Mouse (Mus musculus): ENCODE data around the gene Tbc1d22a. TPM values are rescaled to one million over a fixed set of nuclear protein-coding genes. Genes with fewer than 3 reads are reported as not detected.

Gene Tbc1d22a
- polyA plus RNA-seq, 1 experiment, result 12.8 TPM

DNA sequence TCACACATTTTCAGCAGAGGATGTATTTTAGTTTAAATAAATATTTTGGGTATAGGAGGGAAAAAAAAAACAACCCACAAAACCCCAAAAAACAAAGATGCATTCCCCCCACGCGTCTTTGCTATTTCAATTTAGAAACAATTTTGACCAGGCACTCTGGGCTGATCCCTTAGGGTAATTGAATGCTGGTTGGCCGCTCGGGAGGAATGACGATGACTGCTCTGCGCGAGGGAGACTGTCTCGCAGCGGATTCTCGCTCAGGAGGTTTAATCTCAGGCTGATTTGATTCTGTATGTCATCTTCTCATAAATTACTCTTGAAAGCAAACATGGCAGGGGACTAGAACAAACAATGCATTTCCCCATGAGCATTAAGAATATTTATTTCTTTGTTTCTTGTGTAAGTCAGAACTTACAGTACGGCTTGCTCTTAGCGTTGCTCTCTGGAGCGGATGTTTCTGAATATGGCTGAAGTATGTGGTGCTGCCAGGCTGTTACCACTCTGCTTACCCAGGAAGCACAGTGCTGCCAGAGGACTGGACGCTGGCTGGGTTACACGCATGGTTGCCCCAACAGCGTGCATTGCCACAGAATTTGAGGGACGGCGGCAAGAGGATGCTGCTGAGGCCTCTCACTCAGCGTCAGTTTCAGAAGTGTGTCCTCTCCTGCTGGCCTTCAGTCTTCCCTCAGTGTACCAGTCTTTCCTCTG is 106.7 kb downstream of the Tbc1d22a start:
- Histone ChIP-seq H3K4me3 (ENCODE audit: insufficient read depth, low read length) (no peak overlapping the region), H3K27ac (ENCODE audit: insufficient read depth, low read length) (no peak overlapping the region), H3K4me1 (ENCODE audit: control insufficient read depth, insufficient read depth, low read length) (no peaks in the 10 kb centered on the region)
- TF ChIP-seq POLR2A (IDR thresholded peaks at IDR 0.05; ENCODE audit: low read depth, low read length), result no peak
- no peak for TF ChIP-seq CTCF (IDR thresholded peaks at IDR 0.05; ENCODE audit: borderline replicate concordance, insufficient read depth, low read length)

DNA sequence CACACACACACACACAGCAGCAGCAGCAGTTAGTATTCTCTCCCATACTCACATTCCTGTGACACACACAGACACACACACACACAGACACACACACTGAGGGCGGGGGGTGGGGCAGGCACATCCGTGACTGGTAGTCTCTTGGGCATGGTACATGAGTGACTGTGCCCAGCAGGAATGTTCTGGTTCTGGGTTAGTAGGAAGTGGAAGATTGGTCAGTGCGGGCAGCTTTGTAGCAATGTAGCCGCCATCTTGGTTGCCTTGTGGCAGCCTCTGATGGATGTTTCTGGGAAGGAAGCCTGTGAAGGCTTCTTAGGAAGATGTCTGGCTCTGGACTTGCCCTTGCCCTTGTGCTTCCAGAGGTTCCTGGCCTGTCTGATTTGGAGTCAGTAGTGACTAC is 112.1 kb downstream of the Tbc1d22a start:
- H3K4me3 ChIP-seq (ENCODE audit: insufficient read depth, low read length), result no peak overlapping the region
- TF ChIP-seq CTCF (IDR thresholded peaks at IDR 0.05; ENCODE audit: borderline replicate concordance, insufficient read depth, low read length), result no peak
- no peak for TF ChIP-seq POLR2A (IDR thresholded peaks at IDR 0.05; ENCODE audit: low read depth, low read length)
- no peak overlapping the region for H3K27ac ChIP-seq (ENCODE audit: insufficient read depth, low read length)
- no peaks in the 10 kb centered on the region for H3K4me1 ChIP-seq (ENCODE audit: control insufficient read depth, insufficient read depth, low read length)

GRCm38 (mm10) chr15:86329911-86330310 is 115.7 kb downstream of the Tbc1d22a start:
- Histone ChIP-seq H3K4me3 (ENCODE audit: insufficient read depth, low read length) (no peak overlapping the region), H3K4me1 (ENCODE audit: control insufficient read depth, insufficient read depth, low read length) (no peaks in the 10 kb centered on the region), H3K27ac (ENCODE audit: insufficient read depth, low read length) (no peak overlapping the region)
- TF ChIP-seq CTCF (IDR thresholded peaks at IDR 0.05; ENCODE audit: borderline replicate concordance, insufficient read depth, low read length) (no peak), POLR2A (IDR thresholded peaks at IDR 0.05; ENCODE audit: low read depth, low read length) (no peak)

DNA sequence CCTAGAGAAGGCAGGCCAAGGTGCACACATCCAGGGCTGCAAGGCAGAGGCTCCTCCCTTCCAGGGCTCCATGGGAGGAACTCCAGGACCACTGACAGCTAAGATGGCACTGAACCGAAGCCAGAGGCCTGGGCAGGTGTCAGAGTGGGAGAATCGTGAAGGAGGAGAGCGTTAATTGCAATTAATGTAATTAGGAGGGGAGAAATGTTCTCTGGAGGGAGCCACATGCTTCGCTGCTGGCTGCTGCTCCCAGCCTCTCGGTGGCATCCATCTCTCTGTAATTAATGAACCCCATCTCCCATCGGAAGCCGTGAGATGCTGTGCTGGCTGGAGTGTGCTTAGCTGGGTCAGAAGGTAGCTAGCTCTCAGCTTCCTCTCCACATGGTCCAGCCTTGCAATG is 116.2 kb downstream of the Tbc1d22a start:
- no peak for TF ChIP-seq POLR2A (IDR thresholded peaks at IDR 0.05; ENCODE audit: low read depth, low read length)
- no peak for TF ChIP-seq CTCF (IDR thresholded peaks at IDR 0.05; ENCODE audit: borderline replicate concordance, insufficient read depth, low read length)
- Histone ChIP-seq H3K27ac (ENCODE audit: insufficient read depth, low read length) (no peak overlapping the region), H3K4me1 (ENCODE audit: control insufficient read depth, insufficient read depth, low read length) (no peaks in the 10 kb centered on the region), H3K4me3 (ENCODE audit: insufficient read depth, low read length) (no peak overlapping the region)

GRCm38 (mm10) chr15:86331501-86332245 is 117.4 kb downstream of the Tbc1d22a start:
- H3K4me3 ChIP-seq (ENCODE audit: insufficient read depth, low read length), result no peak overlapping the region
- TF ChIP-seq CTCF (IDR thresholded peaks at IDR 0.05; ENCODE audit: borderline replicate concordance, insufficient read depth, low read length) (no peak), POLR2A (IDR thresholded peaks at IDR 0.05; ENCODE audit: low read depth, low read length) (no peak)
- no peak overlapping the region for H3K27ac ChIP-seq (ENCODE audit: insufficient read depth, low read length)
- H3K4me1 ChIP-seq (ENCODE audit: control insufficient read depth, insufficient read depth, low read length), result no peaks in the 10 kb centered on the region

DNA sequence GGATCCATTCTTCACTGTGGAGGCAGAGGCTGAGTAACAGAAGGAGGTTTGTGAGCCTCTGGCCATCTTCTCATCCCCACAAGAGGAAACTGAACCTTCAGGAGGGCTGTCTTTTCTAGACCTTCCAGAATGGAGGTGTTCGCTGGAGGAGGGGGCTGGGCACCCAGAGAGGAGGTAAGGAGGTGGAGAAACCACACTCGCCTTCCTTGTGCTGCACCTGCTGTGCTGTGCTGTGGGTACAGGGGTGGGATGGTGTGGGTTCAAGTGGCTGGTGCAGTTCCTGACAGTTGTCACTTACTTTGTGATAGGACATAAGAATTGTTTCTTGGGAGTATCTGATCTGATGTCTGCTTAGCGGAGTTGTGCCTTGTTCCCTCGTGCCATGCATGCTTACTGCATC is 118.9 kb downstream of the Tbc1d22a start:
- H3K27ac ChIP-seq (ENCODE audit: insufficient read depth, low read length), result no peak overlapping the region
- no peak for TF ChIP-seq POLR2A (IDR thresholded peaks at IDR 0.05; ENCODE audit: low read depth, low read length)
- no peak for TF ChIP-seq CTCF (IDR thresholded peaks at IDR 0.05; ENCODE audit: borderline replicate concordance, insufficient read depth, low read length)
- no peaks in the 10 kb centered on the region for H3K4me1 ChIP-seq (ENCODE audit: control insufficient read depth, insufficient read depth, low read length)
- H3K4me3 ChIP-seq (ENCODE audit: insufficient read depth, low read length), result no peak overlapping the region

GRCm38 (mm10) chr15:86333606-86334005 is 119.3 kb downstream of the Tbc1d22a start:
- no peak for TF ChIP-seq CTCF (IDR thresholded peaks at IDR 0.05; ENCODE audit: borderline replicate concordance, insufficient read depth, low read length)
- no peak for TF ChIP-seq POLR2A (IDR thresholded peaks at IDR 0.05; ENCODE audit: low read depth, low read length)
- Histone ChIP-seq H3K4me1 (ENCODE audit: control insufficient read depth, insufficient read depth, low read length) (no peaks in the 10 kb centered on the region), H3K4me3 (ENCODE audit: insufficient read depth, low read length) (no peak overlapping the region), H3K27ac (ENCODE audit: insufficient read depth, low read length) (no peak overlapping the region)

- no peak for TF ChIP-seq CTCF (IDR thresholded peaks at IDR 0.05; ENCODE audit: borderline replicate concordance, insufficient read depth, low read length)
- TF ChIP-seq POLR2A (IDR thresholded peaks at IDR 0.05; ENCODE audit: low read depth, low read length), result no peak
- no peaks in the 10 kb centered on the region for H3K4me1 ChIP-seq (ENCODE audit: control insufficient read depth, insufficient read depth, low read length)
- H3K4me3 ChIP-seq (ENCODE audit: insufficient read depth, low read length), result no peak overlapping the region
- H3K27ac ChIP-seq (ENCODE audit: insufficient read depth, low read length), result no peak overlapping the region
Observed at GRCm38 (mm10) chr15:86334276-86334675, 120.0 kb downstream of the Tbc1d22a start.

- Histone ChIP-seq H3K27ac (ENCODE audit: insufficient read depth, low read length) (no peak overlapping the region), H3K4me1 (ENCODE audit: control insufficient read depth, insufficient read depth, low read length) (no peaks in the 10 kb centered on the region), H3K4me3 (ENCODE audit: insufficient read depth, low read length) (no peak overlapping the region)
- TF ChIP-seq POLR2A (IDR thresholded peaks at IDR 0.05; ENCODE audit: low read depth, low read length), result no peak
- no peak for TF ChIP-seq CTCF (IDR thresholded peaks at IDR 0.05; ENCODE audit: borderline replicate concordance, insufficient read depth, low read length)
Observed at GRCm38 (mm10) chr15:86334745-86335144, 120.5 kb downstream of the Tbc1d22a start.

GRCm38 (mm10) chr15:86335781-86336180 is 121.5 kb downstream of the Tbc1d22a start:
- Histone ChIP-seq H3K4me3 (ENCODE audit: insufficient read depth, low read length) (no peak overlapping the region), H3K4me1 (ENCODE audit: control insufficient read depth, insufficient read depth, low read length) (no peaks in the 10 kb centered on the region), H3K27ac (ENCODE audit: insufficient read depth, low read length) (no peak overlapping the region)
- TF ChIP-seq CTCF (IDR thresholded peaks at IDR 0.05; ENCODE audit: borderline replicate concordance, insufficient read depth, low read length), result no peak
- no peak for TF ChIP-seq POLR2A (IDR thresholded peaks at IDR 0.05; ENCODE audit: low read depth, low read length)
